Mouse (Mus musculus): Measurements from ENCODE around the gene Ssr2.
A peak's percentile ranks its signal among the peaks of the same experiment; 100 is the strongest.
"Not testable (repeated sequence)": the region's sequence is repeated elsewhere in the genome, so short reads cannot be mapped to it uniquely, and the experiment has no call there.

The Ssr2 gene

GRCm38 (mm10) chr3:88563966-88564365 is 11.7 kb upstream of the Ssr2 start:
- no peak for DNase-seq (ENCODE audit: low spot score)

GRCm38 (mm10) chr3:88566116-88566515 is 9.6 kb upstream of the Ssr2 start:
- no peak for DNase-seq (ENCODE audit: low spot score)

GRCm38 (mm10) chr3:88566536-88567061 is 9.1 kb upstream of the Ssr2 start:
- DNase-seq (ENCODE audit: low spot score): no peak

GRCm38 (mm10) chr3:88567892-88568291 is 7.8 kb upstream of the Ssr2 start:
- no peak for DNase-seq (ENCODE audit: low spot score)

- no peak for DNase-seq (ENCODE audit: low spot score)
These were observed 7.1 kb upstream of the Ssr2 start for GRCm38 (mm10) chr3:88568615-88569014.

- no peak for DNase-seq (ENCODE audit: low spot score)
These were observed 6.6 kb upstream of the Ssr2 start for GRCm38 (mm10) chr3:88569093-88569492.

- no peak for DNase-seq (ENCODE audit: low spot score)
These were observed 6.0 kb upstream of the Ssr2 start for GRCm38 (mm10) chr3:88569694-88570093.

GRCm38 (mm10) chr3:88570341-88570740 is 5.3 kb upstream of the Ssr2 start:
- no peak for DNase-seq (ENCODE audit: low spot score)

GRCm38 (mm10) chr3:88571856-88572255 is 3.8 kb upstream of the Ssr2 start:
- DNase-seq (ENCODE audit: low spot score): no peak

- DNase-seq (ENCODE audit: low spot score): no peak
These were observed 2.8 kb upstream of the Ssr2 start for GRCm38 (mm10) chr3:88572835-88573234.

GRCm38 (mm10) chr3:88573810-88574209 is 1.9 kb upstream of the Ssr2 start:
- no peak for DNase-seq (ENCODE audit: low spot score)

GRCm38 (mm10) chr3:88577846-88578245 is 2.2 kb downstream of the Ssr2 start:
- DNase-seq (ENCODE audit: low spot score): not testable (repeated sequence)

GRCm38 (mm10) chr3:88578498-88579424 is 3.1 kb downstream of the Ssr2 start:
- no peak for DNase-seq (ENCODE audit: low spot score)

GRCm38 (mm10) chr3:88579454-88580117 is 3.9 kb downstream of the Ssr2 start:
- peak; percentile 87 for DNase-seq (ENCODE audit: low spot score)

GRCm38 (mm10) chr3:88585769-88586168 is 10.1 kb downstream of the Ssr2 start:
- DNase-seq (ENCODE audit: low spot score): no peak

GRCm38 (mm10) chr3:88586640-88587039 is 11.0 kb downstream of the Ssr2 start:
- no peak for DNase-seq (ENCODE audit: low spot score)

GRCm38 (mm10) chr3:88590246-88590645 is 14.6 kb downstream of the Ssr2 start:
- DNase-seq (ENCODE audit: low spot score): no peak

- DNase-seq (ENCODE audit: low spot score): no peak
These were observed 15.4 kb downstream of the Ssr2 start for GRCm38 (mm10) chr3:88591044-88591443.

GRCm38 (mm10) chr3:88591950-88592731 is 16.5 kb downstream of the Ssr2 start:
- DNase-seq (ENCODE audit: low spot score): peak; percentile 63

- DNase-seq (ENCODE audit: low spot score): no peak
These were observed 17.4 kb downstream of the Ssr2 start for GRCm38 (mm10) chr3:88592942-88593576.

- DNase-seq (ENCODE audit: low spot score): no peak
These were observed 18.4 kb downstream of the Ssr2 start for GRCm38 (mm10) chr3:88593893-88594580.

All from layer of hippocampus, adult 11-12 months (tissue).